Mouse (Mus musculus) ES-E14 (cell line): ENCODE measurements around the gene Erfe. TPM values are rescaled to one million over a fixed set of nuclear protein-coding genes. Genes with fewer than 3 reads are reported as not detected.

Experiments used
- DNase-seq: peaks from one replicate; pipeline ENCODE4 v3.0.0-alpha.2; 2013; ENCODE audit warnings: low read depth, low spot score
- H3K27ac ChIP-seq: 2 replicates; pipeline ENCODE4 v1.5.1; 2012; ENCODE audit warnings: low read depth, mild to moderate bottlenecking, low read length, moderate library complexity, mixed read lengths; ENCODE audit not compliant: poor library complexity, insufficient read depth, severe bottlenecking
- H3K36me3 ChIP-seq: 2 replicates; pipeline ENCODE4 v1.6.1; 2012; ENCODE audit warnings: mild to moderate bottlenecking, low read length, moderate library complexity, mixed read lengths; ENCODE audit not compliant: control insufficient read depth, poor library complexity, insufficient read depth, severe bottlenecking
- H3K4me1 ChIP-seq, 2 experiments: fragments of 150-350 bp in 1 of 2; sonication (generic) in 1 of 2; 2 replicates each; pipeline ENCODE4 v1.6.1; 2012; ENCODE audit warnings: low read length in 2 of 2, mild to moderate bottlenecking in 1 of 2, mixed read lengths in 1 of 2; ENCODE audit not compliant: control insufficient read depth in 2 of 2, insufficient read depth in 2 of 2, poor library complexity in 1 of 2
- H3K4me3 ChIP-seq, 2 experiments: fragments of 150-350 bp in 1 of 2; sonication (generic) in 1 of 2; 2 replicates each; pipeline ENCODE4 v1.5.1; 2012; ENCODE audit warnings: low read length in 2 of 2, low read depth in 1 of 2, mild to moderate bottlenecking in 1 of 2, mixed read lengths in 1 of 2; ENCODE audit not compliant: insufficient read depth in 1 of 2, poor library complexity in 1 of 2, severe bottlenecking in 1 of 2
- H3K9ac ChIP-seq: 2 replicates; pipeline ENCODE4 v1.6.1; 2012; ENCODE audit warnings: low read depth, mild to moderate bottlenecking, low read length, mixed read lengths; ENCODE audit not compliant: poor library complexity, insufficient read depth, severe bottlenecking
- H3K9me3 ChIP-seq: fragments of 150-350 bp; sonication (generic); 2 replicates; pipeline ENCODE4 v1.6.1; 2012; ENCODE audit warnings: low read depth, mild to moderate bottlenecking, low read length; ENCODE audit not compliant: control insufficient read depth, insufficient read depth
- CHD2 ChIP-seq: IDR thresholded peaks from 2 replicates; pipeline ENCODE4 v1.6.1; 2014; ENCODE audit warnings: mild to moderate bottlenecking, low read depth, low read length, inconsistent platforms
- HCFC1 ChIP-seq: IDR thresholded peaks from 2 replicates; pipeline ENCODE4 v1.6.1; 2012; ENCODE audit warnings: low read length, inconsistent platforms, borderline replicate concordance; ENCODE audit not compliant: insufficient read depth
- MAFK ChIP-seq: IDR thresholded peaks from 2 replicates; pipeline ENCODE4 v1.6.1; 2014; ENCODE audit warnings: mild to moderate bottlenecking, low read depth, low read length, inconsistent platforms; ENCODE audit not compliant: insufficient read depth
- ZC3H11A ChIP-seq: IDR thresholded peaks from 2 replicates; pipeline ENCODE4 v1.6.1; 2012; ENCODE audit warnings: low read depth, mild to moderate bottlenecking, inconsistent platforms, low read length, borderline replicate concordance
- ZNF384 ChIP-seq: IDR thresholded peaks from 2 replicates; pipeline ENCODE4 v1.6.1; 2012; ENCODE audit warnings: low read depth, low read length, inconsistent platforms
- in situ Hi-C, 2 experiments: fragments of 600-800 bp; cut with MboI; formaldehyde crosslinking; loops; one replicate each; pipeline ENCODE4 v1.15.1; 2025; ENCODE audit warnings: low sequenced_read_pairs in 2 of 2, inconsistent platforms in 1 of 2; ENCODE audit not compliant: unreplicated experiment in 2 of 2
- total RNA-seq: library from RNA; depleted of rRNA; stranded (reverse); fragments of 300-350 nt; gene quantifications from 2 replicates; pipeline ENCODE4 v1.2.3, GENCODE M21; 2012; rRNA removed

Gene Erfe
- total RNA-seq, 1 experiment, result 6.3 TPM

GRCm38 (mm10) chr1:91414903-91415302 lies 48.7 kb downstream of the Erfe start:
- in situ Hi-C loops, result no loop called here

GRCm38 (mm10) chr1:91415311-91415710 lies 49.1 kb downstream of the Erfe start:
- in situ Hi-C loops, result no loop called here
- Histone ChIP-seq H3K27ac (no peak overlapping the region), H3K4me3 (no peak overlapping the region), H3K4me1 (peaks cover 1 to 9% of the 10 kb centered on the region in 2 experiments; a peak in 2 of 4 replicates), H3K9ac (no peak overlapping the region), H3K36me3 (peaks cover 3% of the 10 kb centered on the region; the same call in 1 of the 2 replicates), H3K9me3 (no peaks in the 10 kb centered on the region)
- DNase-seq, result no peak
- TF ChIP-seq HCFC1 (no peak), ZC3H11A (no peak), MAFK (no peak), CHD2 (no peak), ZNF384 (no peak)

More at GRCm38 (mm10) chr1:91414903-91415302, 48.7 kb downstream of the Erfe start:
- Histone ChIP-seq H3K36me3 (peaks cover 3% of the 10 kb centered on the region; the same call in 1 of the 2 replicates), H3K9ac (no peak overlapping the region), H3K4me3 (no peak overlapping the region), H3K27ac (no peak overlapping the region), H3K4me1 (peaks cover 1 to 9% of the 10 kb centered on the region in 2 experiments; a peak in 2 of 4 replicates), H3K9me3 (no peaks in the 10 kb centered on the region)
- no peak for DNase-seq
- TF ChIP-seq HCFC1 (no peak), MAFK (no peak), ZNF384 (no peak), CHD2 (no peak), ZC3H11A (no peak)

- Histone ChIP-seq H3K9me3 (no peaks in the 10 kb centered on the region), H3K9ac (no peak overlapping the region), H3K27ac (no peak overlapping the region), H3K36me3 (no peaks in the 10 kb centered on the region), H3K4me1 (peaks cover 1 to 5% of the 10 kb centered on the region in 2 experiments; a peak in 2 of 4 replicates), H3K4me3 (no peak overlapping the region)
- DNase-seq, result no peak
- TF ChIP-seq HCFC1, result no peak
- in situ Hi-C loops, result no loop called here
Measured at GRCm38 (mm10) chr1:91417991-91418390, 51.8 kb downstream of the Erfe start.

- no peaks in the 10 kb centered on the region for H3K36me3 ChIP-seq
- peaks cover 1 to 3% of the 10 kb centered on the region in 2 experiments; a peak in 2 of 4 replicates for H3K4me1 ChIP-seq
- no peaks in the 10 kb centered on the region for H3K9me3 ChIP-seq
- in situ Hi-C loops, result no loop called here
- no peak overlapping the region for H3K27ac ChIP-seq
- TF ChIP-seq CHD2 (no peak), HCFC1 (no peak), MAFK (no peak), ZC3H11A (no peak), ZNF384 (no peak)
- DNase-seq, result no peak
- H3K4me3 ChIP-seq, result no peak overlapping the region
- no peak overlapping the region for H3K9ac ChIP-seq
Measured at GRCm38 (mm10) chr1:91419862-91420600, 53.8 kb downstream of the Erfe start.

GRCm38 (mm10) chr1:91420601-91421065 lies 54.4 kb downstream of the Erfe start:
- Histone ChIP-seq H3K9ac (no peak overlapping the region), H3K36me3 (no peaks in the 10 kb centered on the region), H3K4me1 (no peaks in the 10 kb centered on the region), H3K9me3 (no peaks in the 10 kb centered on the region), H3K27ac (no peak overlapping the region), H3K4me3 (no peak overlapping the region)
- in situ Hi-C loops, result no loop called here
- no peak for DNase-seq
- TF ChIP-seq ZNF384, result no peak
- TF ChIP-seq MAFK, result no peak
- TF ChIP-seq HCFC1, result no peak
- TF ChIP-seq CHD2, result no peak
- TF ChIP-seq ZC3H11A, result no peak

Other genes with a start within 250 kb of the Erfe start
- 2.6 and 3.6 TPM in 2 replicates for gene Rbm44, start 221.3 kb upstream of the Erfe start, total RNA-seq
- gene Ramp1, start 186.6 kb upstream of the Erfe start, total RNA-seq, result 0.21 and 0.40 TPM in 2 replicates
- 25.8 and 41.5 TPM in 2 replicates for gene Ube2f, start 116.1 kb upstream of the Erfe start, total RNA-seq
- 11.2 and 12.0 TPM in 2 replicates for gene Scly, start 68.1 kb upstream of the Erfe start, total RNA-seq
- 0.40 and 0.48 TPM in 2 replicates for gene Espnl, start 44.4 kb upstream of the Erfe start, total RNA-seq
- 1.6 and 2.2 TPM in 2 replicates for gene Klhl30, start 15.4 kb upstream of the Erfe start, total RNA-seq
- gene Ilkap, start 32.4 kb downstream of the Erfe start, total RNA-seq, result 64.9 and 71.3 TPM in 2 replicates
- 13.3 and 29.1 TPM in 2 replicates for gene Hes6, start 47.6 kb downstream of the Erfe start, total RNA-seq
- 0.42 and 0.58 TPM in 2 replicates for gene Per2, start 92.9 kb downstream of the Erfe start, total RNA-seq
- gene Traf3ip1, start 128.2 kb downstream of the Erfe start, total RNA-seq, result 7.9 and 9.2 TPM in 2 replicates
- gene Asb1, start 174.1 kb downstream of the Erfe start, total RNA-seq, result 10.3 and 12.2 TPM in 2 replicates